Mouse (Mus musculus) stomach, postnatal 0 days (tissue): Measurements from ENCODE around the gene Trim38. TPM values are rescaled to one million over a fixed set of nuclear protein-coding genes. Genes with fewer than 3 reads are reported as not detected.
"Not testable (repeated sequence)": the region's sequence is repeated elsewhere in the genome, so short reads cannot be mapped to it uniquely, and the experiment has no call there.

Experiments used
- ATAC-seq: fragments of 200-750 bp; cut with Nextera tagmentation; 2 replicates; pipeline ENCODE4 v1.8.0; 2017; ENCODE audit not compliant: low FRiP score, low TSS enrichment
- DNase-seq: peaks from one replicate; pipeline ENCODE4 v3.0.0-alpha.2; 2016; ENCODE audit warnings: low spot score
- H3K27ac ChIP-seq: fragments of 300-500 bp; sonication (generic); replicated peaks from 2 replicates; pipeline ENCODE4 v1.5.1; 2014; ENCODE audit warnings: mild to moderate bottlenecking, control low read depth
- H3K27me3 ChIP-seq: fragments of 300-500 bp; sonication (generic); 2 replicates; pipeline ENCODE4 v1.6.1; 2014; ENCODE audit warnings: low read length; ENCODE audit not compliant: control insufficient read depth, insufficient read depth
- H3K36me3 ChIP-seq: fragments of 300-500 bp; sonication (generic); 2 replicates; pipeline ENCODE4 v1.6.1; 2014; ENCODE audit warnings: low read length, mixed read lengths; ENCODE audit not compliant: control insufficient read depth, insufficient read depth
- H3K4me1 ChIP-seq: fragments of 300-500 bp; sonication (generic); replicated peaks from 2 replicates; pipeline ENCODE4 v1.6.1; 2014; ENCODE audit warnings: antibody characterized with exemption; ENCODE audit not compliant: control insufficient read depth, insufficient read depth
- H3K4me2 ChIP-seq: fragments of 300-500 bp; sonication (generic); replicated peaks from 2 replicates; pipeline ENCODE4 v1.6.1; 2014; ENCODE audit warnings: low read depth, mild to moderate bottlenecking, control low read depth, moderate library complexity
- H3K4me3 ChIP-seq: fragments of 300-500 bp; sonication (generic); 2 replicates; pipeline ENCODE4 v1.5.1; 2014; ENCODE audit warnings: low read depth, low read length, control low read depth
- H3K9ac ChIP-seq: fragments of 300-500 bp; sonication (generic); 2 replicates; pipeline ENCODE4 v1.6.1; 2014; ENCODE audit warnings: mild to moderate bottlenecking, low read length, control low read depth, mixed read lengths
- H3K9me3 ChIP-seq: fragments of 300-500 bp; sonication (generic); 2 replicates; pipeline ENCODE4 v1.6.1; 2016; ENCODE audit warnings: low read length; ENCODE audit not compliant: control insufficient read depth
- CTCF ChIP-seq: IDR thresholded peaks from 2 replicates; pipeline ENCODE4 v1.5.1; 2016; ENCODE audit warnings: antibody characterized with exemption, low read depth, mild to moderate bottlenecking, moderate library complexity
- EP300 ChIP-seq: optimal IDR thresholded peaks from 2 replicates; pipeline ENCODE3; 2016; ENCODE audit warnings: antibody characterized with exemption
- WGBS: fragments of 180-500 bp; shearing (Covaris S2); extraction: QIAGEN DNeasy Blood & Tissue Kit; methylation state at CpG from one replicate; pipeline ENCODE4 v1.1.7; 2014; 5-methylcytosine and 5-hydroxymethylcytosine counted together
- polyA plus RNA-seq: library from polyadenylated mRNA; unstranded; fragments of >200 nt; fragmentation: Nextera tagmentation; extraction: Ambion mirVana; gene quantifications from 2 replicates; pipeline ENCODE4 v1.2.1, GENCODE M21; 2015

Gene Trim38
- polyA plus RNA-seq, 1 experiment from 2014 or later: 0.18 TPM

DNA sequence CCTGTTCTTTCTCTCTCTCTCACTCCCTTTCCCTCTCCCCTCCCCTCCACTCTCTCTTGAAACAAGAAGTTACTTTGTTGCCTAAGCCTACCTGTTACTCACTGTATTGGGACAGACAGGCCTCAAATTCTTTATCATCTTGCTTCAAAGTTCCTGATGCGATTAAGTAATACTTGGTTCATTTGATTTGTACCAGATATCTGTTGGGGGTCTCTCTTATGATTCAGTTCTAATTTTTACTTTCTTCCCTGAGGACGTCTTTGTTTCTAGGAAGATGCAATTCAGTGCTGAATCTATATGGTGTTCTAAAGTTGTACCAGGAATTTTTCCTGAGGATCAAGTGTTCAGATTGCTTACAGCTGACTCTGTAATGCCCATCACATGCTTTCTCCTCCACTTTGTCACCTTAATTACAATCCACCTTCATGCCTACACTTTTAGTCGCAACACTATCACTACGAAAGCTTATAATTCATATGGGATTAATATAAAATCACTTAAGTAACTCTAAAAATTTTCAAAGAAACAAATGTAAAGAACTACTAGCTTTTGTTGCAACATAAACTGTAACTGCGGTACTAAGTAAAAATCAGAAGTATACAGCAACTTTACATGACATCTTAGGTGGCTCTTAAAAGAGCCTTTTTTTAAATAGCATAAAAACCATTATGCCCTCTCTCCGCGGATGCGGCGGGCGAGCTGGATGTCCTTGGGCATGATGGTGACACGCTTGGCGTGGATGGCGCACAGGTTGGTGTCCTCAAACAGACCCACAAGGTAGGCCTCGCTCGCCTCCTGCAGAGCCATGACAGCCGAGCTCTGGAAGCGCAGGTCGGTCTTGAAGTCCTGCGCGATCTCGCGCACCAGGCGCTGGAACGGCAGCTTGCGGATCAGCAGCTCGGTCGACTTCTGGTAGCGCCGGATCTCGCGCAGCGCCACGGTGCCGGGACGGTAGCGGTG lies 25.0 kb upstream of the Trim38 start:
- Histone ChIP-seq H3K36me3 (no peaks in the 10 kb centered on the region), H3K9me3 (no peaks in the 10 kb centered on the region), H3K27me3 (no peaks in the 10 kb centered on the region), H3K4me2 (peak overlapping the region; percentile 62), H3K4me3 (peak overlapping the region; percentile 33), H3K27ac (no peak overlapping the region), H3K4me1 (no peaks in the 10 kb centered on the region), H3K9ac (peak overlapping the region; percentile 41)
- TF ChIP-seq EP300: no peak
- TF ChIP-seq CTCF: no peak
- 1% methylated on average over 13 of the region's 36 CpGs for WGBS
- no peak for DNase-seq
- no peak for ATAC-seq

DNA sequence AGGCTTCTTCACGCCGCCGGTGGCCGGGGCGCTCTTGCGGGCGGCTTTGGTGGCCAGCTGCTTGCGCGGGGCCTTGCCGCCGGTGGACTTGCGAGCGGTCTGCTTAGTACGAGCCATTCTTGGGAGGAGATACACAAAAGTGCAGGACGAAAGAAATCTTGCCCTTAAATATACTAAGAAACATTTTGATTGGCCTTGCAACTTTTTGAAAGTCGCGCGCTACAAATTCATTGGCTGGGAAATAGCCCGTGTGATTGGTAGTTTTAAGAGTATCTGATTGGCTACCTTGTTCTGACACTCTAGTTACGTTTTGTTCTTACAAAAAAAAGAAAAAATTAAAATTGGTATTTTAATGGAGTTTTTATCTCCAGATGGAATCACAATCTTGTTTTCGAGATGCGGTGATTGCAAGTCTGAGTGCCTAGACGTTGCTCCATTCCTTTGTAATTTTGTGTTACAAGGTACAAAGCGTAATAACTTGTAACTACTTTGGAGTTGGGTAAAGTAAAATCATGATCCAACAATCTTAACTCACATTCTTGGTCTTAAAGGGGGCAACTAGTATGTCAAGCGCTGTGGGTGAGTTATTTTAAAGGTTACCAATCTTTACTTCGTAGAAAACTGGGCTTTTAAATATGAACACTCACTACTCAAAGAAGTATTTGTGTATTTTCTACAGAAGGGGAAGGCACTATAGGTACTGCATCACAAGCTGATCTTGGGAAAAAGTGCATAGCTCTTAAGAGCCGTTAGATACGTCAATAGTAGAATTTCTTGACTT lies 24.1 kb upstream of the Trim38 start, which contains the start of gene Hist1h3c:
Gene Hist1h3c (minus strand): TSS at position 222 of the 781 bp plus-strand sequence.
- Histone ChIP-seq H3K36me3 (no peaks in the 10 kb centered on the region), H3K27ac (peak within 1 kb of the TSS; percentile 97), H3K4me2 (peak within 1 kb of the TSS; percentile 62), H3K9ac (peak within 1 kb of the TSS; percentile 63), H3K9me3 (no peaks in the 10 kb centered on the region), H3K27me3 (no peaks in the 10 kb centered on the region), H3K4me1 (no peaks in the 10 kb centered on the region), H3K4me3 (peak within 1 kb of the TSS; percentile 33)
- DNase-seq: peak; percentile 82
- TF ChIP-seq EP300: no peak
- TF ChIP-seq CTCF: no peak
- ATAC-seq: peak; percentile 46
- WGBS: under 1% methylated on average over 21 of the region's 28 CpGs

DNA sequence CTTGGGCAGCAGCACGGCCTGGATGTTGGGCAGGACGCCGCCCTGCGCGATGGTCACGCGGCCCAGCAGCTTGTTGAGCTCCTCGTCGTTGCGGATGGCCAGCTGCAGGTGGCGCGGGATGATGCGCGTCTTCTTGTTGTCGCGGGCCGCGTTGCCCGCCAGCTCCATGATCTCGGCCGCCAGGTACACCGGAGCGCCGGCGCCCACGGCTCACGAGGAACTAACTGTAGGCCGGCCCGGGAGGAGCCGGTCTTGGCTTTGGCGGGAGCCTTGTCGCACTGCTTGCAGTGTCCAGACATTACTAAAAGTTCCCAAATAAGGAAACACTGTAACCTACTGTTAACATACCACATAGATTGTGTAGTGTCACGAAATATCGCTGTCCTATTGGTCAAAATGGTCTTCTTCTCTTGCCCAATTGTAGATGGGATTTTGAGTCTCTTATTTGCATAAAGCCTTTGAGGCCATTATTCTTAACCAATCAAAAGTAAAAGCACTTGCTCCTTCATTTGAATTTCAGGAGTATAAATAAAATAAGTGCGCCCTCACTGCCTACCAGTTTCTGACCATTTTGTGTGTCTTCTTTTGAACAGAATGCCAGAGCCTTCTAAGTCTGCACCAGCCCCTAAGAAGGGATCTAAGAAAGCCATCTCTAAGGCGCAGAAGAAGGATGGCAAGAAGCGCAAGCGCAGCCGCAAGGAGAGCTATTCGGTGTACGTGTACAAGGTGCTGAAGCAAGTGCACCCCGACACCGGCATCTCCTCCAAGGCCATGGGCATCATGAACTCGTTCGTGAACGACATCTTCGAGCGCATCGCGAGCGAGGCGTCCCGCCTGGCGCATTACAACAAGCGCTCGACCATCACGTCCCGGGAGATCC lies 23.3 kb upstream of the Trim38 start, which contains the start of gene Hist1h2bb:
Gene Hist1h2bb (plus strand): TSS at position 534 of the 880 bp plus-strand sequence.
- peak within 1 kb of the TSS; percentile 33 for H3K4me3 ChIP-seq

DNA sequence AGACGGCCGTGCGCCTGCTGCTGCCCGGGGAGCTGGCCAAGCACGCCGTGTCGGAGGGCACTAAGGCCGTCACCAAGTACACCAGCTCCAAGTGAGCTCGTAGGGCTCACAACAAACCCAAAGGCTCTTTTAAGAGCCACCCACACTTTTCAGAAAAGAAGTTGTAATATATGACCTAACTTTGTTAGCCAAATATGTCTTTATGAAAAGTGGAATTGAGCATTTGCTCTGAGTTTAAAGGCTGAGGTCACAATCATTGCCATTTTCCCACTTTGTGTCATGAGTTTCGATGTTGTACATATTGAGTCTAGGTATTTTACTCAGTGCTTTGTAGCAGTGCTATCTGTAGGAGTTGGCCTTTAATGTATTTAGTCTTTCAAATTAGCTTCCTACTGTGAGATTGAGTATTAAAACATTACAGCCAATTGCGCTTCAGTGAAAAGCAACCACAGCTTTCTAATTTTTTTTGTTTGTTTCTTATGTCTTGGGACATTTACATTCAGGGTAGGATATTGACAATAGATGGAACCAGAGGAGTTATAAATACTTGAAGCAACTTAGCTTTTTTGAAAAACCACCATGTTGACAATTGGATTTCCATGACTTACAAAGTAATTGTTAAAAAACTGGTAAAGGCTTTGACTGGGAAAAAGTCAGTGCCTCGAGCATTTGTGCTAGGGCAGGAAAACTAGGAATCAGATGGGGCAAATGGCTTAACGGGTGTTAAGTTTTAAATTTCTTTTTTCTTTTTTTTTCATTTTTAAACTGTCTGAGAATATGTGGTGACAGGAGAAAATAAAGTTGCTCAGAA lies 22.4 kb upstream of the Trim38 start:
- 5% methylated on average over 9 of the region's 13 CpGs for WGBS
- Histone ChIP-seq H3K9ac (peak overlapping the region; percentile 23; the same call in 1 of the 2 replicates), H3K4me2 (peak overlapping the region; percentile 62), H3K36me3 (no peaks in the 10 kb centered on the region), H3K4me3 (peak overlapping the region; percentile 14), H3K4me1 (no peaks in the 10 kb centered on the region), H3K27ac (peak overlapping the region; percentile 89), H3K27me3 (no peaks in the 10 kb centered on the region), H3K9me3 (no peaks in the 10 kb centered on the region)
- no peak for DNase-seq
- ATAC-seq: no peak
- TF ChIP-seq CTCF: no peak
- TF ChIP-seq EP300: no peak

More for the DNA sequence above, 23.3 kb upstream of the Trim38 start, which contains the start of gene Hist1h2bb:
- H3K9me3 ChIP-seq, H3K27me3 ChIP-seq, H3K4me1 ChIP-seq, H3K36me3 ChIP-seq: not testable (repeated sequence)
- ATAC-seq: peak; percentile 91
- peak; percentile 80 for DNase-seq
- peak; percentile 43 for TF ChIP-seq EP300
- H3K9ac ChIP-seq: peak within 1 kb of the TSS; percentile 63
- peak within 1 kb of the TSS; percentile 97 for H3K27ac ChIP-seq
- H3K4me2 ChIP-seq: peak within 1 kb of the TSS; percentile 62
- WGBS: 0% methylated on average over 38 of the region's 58 CpGs

DNA sequence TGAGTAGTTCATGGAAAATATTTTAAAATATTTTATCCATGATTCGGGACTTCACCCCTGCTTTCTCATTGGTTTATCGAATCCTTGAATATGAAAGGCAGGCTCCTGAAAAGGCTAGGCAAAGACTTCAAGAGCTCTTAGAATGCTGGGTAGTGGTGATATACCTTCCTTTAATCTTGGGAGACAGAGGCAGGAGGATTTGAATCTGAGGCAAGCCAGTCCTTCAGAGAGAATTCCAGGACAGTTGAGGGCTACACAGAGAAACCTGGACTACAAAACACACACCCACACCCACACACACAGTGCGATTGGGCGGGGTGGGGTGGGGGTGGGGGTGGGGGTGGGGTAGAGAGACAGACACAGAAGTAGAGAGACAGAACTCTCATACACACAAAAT lies 21.8 kb upstream of the Trim38 start:
- Histone ChIP-seq H3K9ac (no peak overlapping the region), H3K4me1 (no peaks in the 10 kb centered on the region), H3K4me3 (no peak overlapping the region), H3K27ac (0 out of 2 replicates have a peak overlapping the region, but pooled peaks have one; percentile 14), H3K9me3 (no peaks in the 10 kb centered on the region), H3K27me3 (no peaks in the 10 kb centered on the region), H3K36me3 (no peaks in the 10 kb centered on the region), H3K4me2 (no peak overlapping the region)
- DNase-seq (no peak), ATAC-seq (no peak)
- 6% methylated on average over 4 of the region's 4 CpGs for WGBS
- no peak for TF ChIP-seq CTCF
- TF ChIP-seq EP300: no peak
